Mouse (Mus musculus) mouse trophoblast stem cell (cell line): ENCODE results near the gene Sva.

Experiments
- in situ Hi-C, 2 experiments: fragments of 300-500 bp; cut with MseI, MboI; formaldehyde crosslinking; loops; 2 replicates in 1 of 2; 3 replicates in 1 of 2; pipeline ENCODE4 v1.15.1; 2025

The Sva gene

DNA sequence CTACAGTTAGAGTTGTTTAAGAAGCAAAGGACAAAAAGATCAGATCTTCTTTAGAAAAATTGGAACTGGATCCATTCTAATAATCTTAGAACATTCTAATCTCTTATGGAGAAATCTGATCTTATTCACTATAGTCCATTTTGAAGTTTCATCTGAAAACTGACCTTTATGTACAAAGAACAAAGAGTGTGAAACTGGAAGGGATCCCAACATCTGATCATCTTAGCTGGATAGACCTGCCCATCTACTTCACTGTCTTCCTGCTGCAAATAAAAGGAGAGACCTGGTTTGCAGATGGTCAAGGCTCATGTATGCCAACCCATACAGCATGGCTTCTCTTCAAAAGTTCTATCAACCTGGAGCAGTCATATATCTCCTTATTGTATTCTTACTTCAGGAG is at the start of gene Sva:
Gene Sva, plus strand, starts transcription at position 301 of the 400 bp plus-strand sequence.
- in situ Hi-C loops: no loop called here
